Mouse (Mus musculus): ENCODE measurements around the gene Gm18596. TPM values are rescaled to one million over a fixed set of nuclear protein-coding genes. Genes with fewer than 3 reads are reported as not detected.
"Not testable (repeated sequence)": the region's sequence is repeated elsewhere in the genome, so short reads cannot be mapped to it uniquely, and the experiment has no call there.

Gm18596 gene
- total RNA-seq (2014; fragmentation: Nextera tagmentation) (not detected in 2 replicates), total RNA-seq (2017) (not detected in 2 replicates)

DNA sequence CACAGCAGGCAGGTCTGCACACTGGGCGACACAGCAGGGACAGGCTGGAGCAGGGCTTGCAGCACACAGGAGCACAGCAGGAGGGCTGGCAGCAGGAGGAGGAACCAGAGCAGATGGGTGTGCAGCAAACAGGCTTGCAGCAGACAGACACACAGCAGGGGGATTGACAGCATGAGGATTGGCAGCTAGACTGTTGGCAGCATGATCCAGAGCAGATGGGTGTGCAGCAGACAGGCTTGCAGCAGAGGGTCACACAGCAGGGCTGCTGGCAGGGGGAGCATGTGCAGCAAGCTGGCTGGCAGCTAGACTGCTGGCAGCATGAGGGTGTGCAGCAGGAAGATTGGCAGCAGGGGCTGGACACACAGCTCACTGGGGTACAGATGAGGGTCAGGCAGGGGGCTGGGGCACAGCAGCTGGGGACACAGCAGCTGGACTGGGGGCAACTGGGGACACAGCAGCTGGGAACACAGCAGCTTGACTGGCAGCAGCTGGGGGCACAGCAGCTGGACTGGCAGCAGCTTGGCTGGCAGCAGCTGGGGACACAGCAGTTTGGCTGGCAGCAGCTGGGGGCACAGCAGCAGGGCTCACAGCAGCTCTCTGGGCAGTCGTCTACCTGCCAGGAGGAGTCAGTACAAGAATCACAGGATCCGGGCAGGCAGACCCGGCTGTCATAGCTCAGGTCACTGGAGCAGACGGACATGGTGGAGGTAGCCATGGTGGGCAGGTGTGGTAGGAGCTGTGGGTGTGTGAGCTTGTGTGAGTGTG lies at the start of gene Gm18596:
Gene Gm18596 (minus strand): TSS at position 715 of the 765 bp plus-strand sequence.
- ATAC-seq (replicated peaks; ENCODE audit: poor library complexity, severe bottlenecking), result not testable (repeated sequence)

- no peak for ATAC-seq (replicated peaks; ENCODE audit: poor library complexity, severe bottlenecking)
Measured at GRCm38 (mm10) chr10:77788621-77789020, 46.2 kb upstream of the Gm18596 start.

DNA sequence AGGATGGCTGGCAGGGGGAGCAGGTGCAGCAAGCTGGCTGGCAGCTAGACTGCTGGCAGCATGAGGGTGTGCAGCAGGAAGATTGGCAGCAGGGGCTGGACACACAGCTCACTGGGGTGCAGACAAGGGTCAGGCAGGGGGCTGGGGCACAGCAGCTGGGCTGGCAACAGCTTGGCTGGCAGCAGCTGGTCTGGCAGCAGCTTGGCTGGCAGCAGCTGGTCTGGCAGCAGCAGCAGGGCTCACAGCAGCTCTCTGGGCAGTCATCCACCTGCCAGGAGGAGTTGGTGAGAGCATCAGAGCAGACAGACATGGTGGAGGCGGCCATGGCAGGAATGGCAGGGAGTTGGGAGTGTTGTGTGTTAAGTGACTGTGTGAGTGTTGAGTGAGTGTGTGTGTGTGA lies 45.4 kb upstream of the Gm18596 start, which contains the start of gene Gm7137:
Gene Gm7137 (minus strand): TSS at position 325 of the 400 bp plus-strand sequence.
- ATAC-seq (replicated peaks; ENCODE audit: poor library complexity, severe bottlenecking), result not testable (repeated sequence)

DNA sequence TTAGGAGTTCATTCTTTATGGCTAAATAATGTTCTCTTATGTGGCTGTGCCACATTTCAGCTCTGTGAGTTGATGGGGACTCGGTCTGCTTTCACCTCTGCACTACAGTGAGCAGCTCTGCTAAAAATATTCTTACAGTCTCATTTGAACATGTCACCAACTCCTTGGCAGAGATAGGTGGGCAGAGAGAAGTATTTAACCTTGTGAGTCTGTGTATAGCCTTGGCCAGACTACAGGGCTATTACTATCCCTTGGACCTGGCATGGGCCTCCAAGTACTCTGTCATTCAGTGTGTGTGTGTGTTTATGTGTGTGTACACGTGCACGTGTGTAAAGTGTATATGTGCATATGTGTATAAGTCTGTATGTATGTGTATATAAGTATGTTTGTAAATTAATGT lies 41.0 kb upstream of the Gm18596 start:
- not testable (repeated sequence) for ATAC-seq (replicated peaks; ENCODE audit: poor library complexity, severe bottlenecking)

- ATAC-seq (replicated peaks; ENCODE audit: poor library complexity, severe bottlenecking), result not testable (repeated sequence)
Measured at GRCm38 (mm10) chr10:77782442-77782841, 40.0 kb upstream of the Gm18596 start, which contains the start of gene Gm3250. Gm3250 (minus strand) TSS chr10:77782542.

DNA sequence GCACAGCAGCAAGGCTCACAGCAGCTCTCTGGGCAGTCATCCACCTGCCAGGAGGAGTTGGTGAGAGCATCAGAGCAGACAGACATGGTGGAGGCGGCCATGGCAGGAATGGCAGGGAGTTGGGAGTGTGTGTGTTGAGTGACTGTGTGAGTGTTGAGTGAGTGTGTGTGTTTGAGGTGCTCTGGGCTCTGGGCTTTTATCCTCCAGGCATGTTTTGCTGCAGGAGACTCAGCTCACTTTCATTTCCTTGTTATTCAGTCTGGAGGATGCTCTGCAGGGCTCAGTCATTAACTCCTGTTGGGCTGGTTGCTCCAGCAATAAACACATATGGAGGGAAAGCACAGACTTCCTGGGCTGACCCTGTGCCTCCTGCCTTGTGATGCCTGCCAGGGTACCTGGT lies 34.4 kb upstream of the Gm18596 start, which contains the start of gene Gm7138:
Gene Gm7138 (minus strand): TSS at position 101 of the 400 bp plus-strand sequence.
- not testable (repeated sequence) for ATAC-seq (replicated peaks; ENCODE audit: poor library complexity, severe bottlenecking)

DNA sequence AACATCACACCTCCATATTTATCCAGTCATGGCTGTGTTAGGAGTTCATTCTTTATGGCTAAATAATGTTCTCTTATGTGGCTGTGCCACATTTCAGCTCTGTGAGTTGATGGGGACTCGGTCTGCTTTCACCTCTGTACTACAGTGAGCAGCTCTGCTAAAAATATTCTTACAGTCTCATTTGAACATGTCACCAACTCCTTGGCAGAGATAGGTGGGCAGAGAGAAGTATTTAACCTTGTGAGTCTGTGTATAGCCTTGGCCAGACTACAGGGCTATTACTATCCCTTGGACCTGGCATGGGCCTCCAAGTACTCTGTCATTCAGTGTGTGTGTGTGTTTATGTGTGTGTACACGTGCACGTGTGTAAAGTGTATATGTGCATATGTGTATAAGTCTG lies 29.7 kb upstream of the Gm18596 start:
- not testable (repeated sequence) for ATAC-seq (replicated peaks; ENCODE audit: poor library complexity, severe bottlenecking)

- ATAC-seq (replicated peaks; ENCODE audit: poor library complexity, severe bottlenecking), result not testable (repeated sequence)
Measured at GRCm38 (mm10) chr10:77771225-77771624, 28.8 kb upstream of the Gm18596 start, which contains the start of gene Gm3238. Gm3238 (minus strand) TSS chr10:77771325.

DNA sequence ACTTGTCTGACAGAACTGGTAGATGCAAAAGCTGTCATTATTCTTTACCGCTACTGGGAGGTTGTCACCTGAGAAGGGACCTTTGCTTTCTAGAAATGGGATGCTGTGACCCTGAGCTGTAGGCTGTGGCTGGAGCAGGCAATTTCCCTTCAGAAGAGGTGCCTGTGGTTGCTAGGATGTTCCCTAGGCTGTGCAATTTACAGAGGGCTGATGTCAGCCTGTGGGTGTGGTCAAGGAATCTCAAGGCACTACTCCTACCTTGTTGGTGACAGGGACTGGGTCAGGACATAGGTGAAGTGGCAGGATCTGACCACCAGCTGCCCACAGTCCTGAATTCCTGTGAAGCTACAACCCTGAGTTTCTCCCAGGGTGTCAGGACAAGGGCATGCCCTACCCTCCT lies 27.3 kb upstream of the Gm18596 start:
- no peak for ATAC-seq (replicated peaks; ENCODE audit: poor library complexity, severe bottlenecking)

DNA sequence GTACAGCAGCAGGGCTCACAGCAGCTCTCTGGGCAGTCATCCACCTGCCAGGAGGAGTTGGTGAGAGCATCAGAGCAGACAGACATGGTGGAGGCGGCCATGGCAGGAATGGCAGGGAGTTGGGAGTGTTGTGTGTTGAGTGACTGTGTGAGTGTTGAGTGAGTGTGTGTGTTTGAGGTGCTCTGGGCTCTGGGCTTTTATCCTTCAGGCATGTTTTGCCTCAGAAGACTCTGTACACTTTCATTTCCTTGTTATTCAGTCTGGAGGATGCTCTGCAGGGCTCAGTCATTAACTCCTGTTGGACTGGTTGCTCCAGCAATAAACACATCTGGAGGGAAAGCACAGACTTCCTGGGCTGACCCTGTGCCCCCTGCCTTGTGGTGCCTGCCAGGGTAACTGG lies 17.1 kb upstream of the Gm18596 start, which contains the start of gene Gm3233:
Gene Gm3233 (minus strand): TSS at position 101 of the 400 bp plus-strand sequence.
- not testable (repeated sequence) for ATAC-seq (replicated peaks; ENCODE audit: poor library complexity, severe bottlenecking)

GRCm38 (mm10) chr10:77753448-77753847 lies 11.0 kb upstream of the Gm18596 start:
- no peak for ATAC-seq (replicated peaks; ENCODE audit: poor library complexity, severe bottlenecking)

DNA sequence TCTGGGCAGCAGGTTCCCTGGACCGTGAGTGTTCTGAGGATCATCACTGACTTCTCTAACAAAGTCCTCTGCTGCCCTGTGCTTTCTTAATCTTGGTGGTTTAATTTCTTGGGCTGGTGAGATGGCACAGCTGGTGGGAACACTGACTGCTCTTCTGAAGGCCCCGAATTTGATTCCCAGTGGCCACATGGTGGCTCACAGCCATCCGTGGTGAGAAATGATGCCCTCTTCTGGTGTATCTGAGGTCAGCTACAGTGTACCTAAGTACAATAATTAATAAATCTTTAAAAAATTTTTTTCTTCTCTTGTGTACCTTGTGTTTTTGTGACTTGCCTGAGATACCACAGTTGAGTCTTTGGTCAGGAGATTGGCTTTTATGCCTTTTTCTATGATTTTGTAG lies 9.9 kb upstream of the Gm18596 start:
- not testable (repeated sequence) for ATAC-seq (replicated peaks; ENCODE audit: poor library complexity, severe bottlenecking)

DNA sequence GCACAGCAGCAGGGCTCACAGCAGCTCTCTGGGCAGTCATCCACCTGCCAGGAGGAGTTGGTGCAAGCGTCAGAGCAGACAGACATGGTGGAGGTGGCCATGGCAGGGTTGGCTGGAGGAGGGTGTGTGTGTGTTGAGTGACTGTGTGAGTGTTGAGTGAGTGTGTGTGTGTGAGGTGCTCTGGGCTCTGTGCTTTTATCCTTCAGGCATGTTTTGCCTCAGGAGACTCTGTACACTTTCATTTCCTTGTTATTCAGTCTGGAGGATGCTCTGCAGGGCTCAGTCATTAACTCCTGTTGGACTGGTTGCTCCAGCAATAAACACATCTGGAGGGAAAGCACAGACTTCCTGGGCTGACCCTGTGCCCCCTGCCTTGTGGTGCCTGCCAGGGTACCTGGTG lies 8.8 kb upstream of the Gm18596 start, which contains the start of gene Gm9736:
Gene Gm9736 (minus strand): TSS at position 101 of the 400 bp plus-strand sequence.
- ATAC-seq (replicated peaks; ENCODE audit: poor library complexity, severe bottlenecking), result not testable (repeated sequence)

GRCm38 (mm10) chr10:77750686-77751085 lies 8.2 kb upstream of the Gm18596 start:
- ATAC-seq (replicated peaks; ENCODE audit: poor library complexity, severe bottlenecking), result not testable (repeated sequence)

GRCm38 (mm10) chr10:77738929-77739328 lies 3.5 kb downstream of the Gm18596 start:
- ATAC-seq (replicated peaks; ENCODE audit: poor library complexity, severe bottlenecking), result no peak

GRCm38 (mm10) chr10:77735928-77736327 lies 6.5 kb downstream of the Gm18596 start:
- ATAC-seq (replicated peaks; ENCODE audit: poor library complexity, severe bottlenecking), result no peak

- 0 out of 2 replicates have a peak, but pooled peaks have one; percentile 27 for ATAC-seq (replicated peaks; ENCODE audit: poor library complexity, severe bottlenecking)
Measured at GRCm38 (mm10) chr10:77729241-77729640, 13.2 kb downstream of the Gm18596 start.

GRCm38 (mm10) chr10:77728280-77728679 lies 14.2 kb downstream of the Gm18596 start:
- no peak for ATAC-seq (replicated peaks; ENCODE audit: poor library complexity, severe bottlenecking)

DNA sequence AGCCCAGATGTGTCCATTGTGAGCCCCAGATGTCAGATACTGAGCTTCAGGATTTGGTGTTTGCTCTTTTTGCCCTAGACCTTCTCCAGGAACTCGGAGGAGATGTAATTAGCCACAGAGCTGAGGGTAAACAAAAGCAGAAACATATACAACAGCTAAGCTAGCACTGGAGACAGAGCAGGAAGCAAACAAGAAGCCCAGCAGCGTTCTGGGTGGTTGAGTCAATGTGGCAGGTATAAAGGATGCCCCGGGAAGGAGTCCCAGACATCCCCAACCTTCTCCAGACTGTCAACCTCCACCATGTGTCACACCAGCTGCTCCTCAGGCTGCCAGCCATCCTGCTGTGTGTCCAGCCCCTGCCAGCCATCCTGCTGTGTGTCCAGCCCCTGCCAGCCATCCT lies 16.3 kb downstream of the Gm18596 start, which contains the start of gene Gm10100:
Gene Gm10100 (plus strand): TSS at position 301 of the 400 bp plus-strand sequence.
- ATAC-seq (replicated peaks; ENCODE audit: poor library complexity, severe bottlenecking), result no peak

GRCm38 (mm10) chr10:77724855-77725254 lies 17.6 kb downstream of the Gm18596 start:
- no peak for ATAC-seq (replicated peaks; ENCODE audit: poor library complexity, severe bottlenecking)

DNA sequence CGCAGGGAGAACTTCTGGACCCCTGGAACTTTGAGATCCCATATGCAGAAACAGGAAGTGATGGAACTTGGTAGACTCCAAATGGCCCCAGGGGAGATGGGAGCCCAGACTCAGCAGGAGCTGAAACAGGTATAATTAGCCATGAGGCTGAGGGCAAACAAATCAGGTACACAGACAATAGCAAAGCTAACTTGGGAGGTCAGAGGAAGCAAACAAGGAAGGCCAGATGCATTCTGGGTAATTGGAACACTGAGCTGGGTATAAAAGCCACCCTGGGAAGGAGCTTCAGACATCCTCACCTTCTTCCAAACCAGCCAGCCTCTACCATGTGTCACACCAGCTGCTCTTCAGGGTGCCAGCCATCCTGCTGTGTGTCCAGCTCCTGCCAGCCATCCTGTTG lies 22.1 kb downstream of the Gm18596 start, which contains the start of gene Krtap12-1:
Gene Krtap12-1 (plus strand): TSS at position 301 of the 400 bp plus-strand sequence.
- not testable (repeated sequence) for ATAC-seq (replicated peaks; ENCODE audit: poor library complexity, severe bottlenecking)
